ENCODE assay signal across 24 mouse cellular contexts in the genomic region with DNA sequence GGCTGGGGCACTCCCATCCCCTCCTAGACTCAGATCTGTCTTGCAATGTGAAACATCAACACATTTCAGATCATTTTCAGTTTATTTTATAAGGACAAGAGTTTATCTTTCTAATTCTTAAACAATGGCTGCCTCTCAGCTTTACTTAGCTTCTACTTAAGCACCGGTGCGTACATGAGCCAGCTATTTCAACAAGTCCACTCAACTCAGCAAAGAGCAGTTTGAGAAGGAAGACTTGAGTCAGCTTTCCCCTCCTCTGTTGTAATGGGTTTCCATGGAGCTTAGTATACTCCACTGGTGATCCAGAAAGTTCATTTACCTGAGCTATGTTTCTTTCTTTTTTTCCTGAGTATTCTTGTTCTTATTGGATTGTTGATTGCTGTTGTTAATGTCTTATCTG.
"Had no signal": no experiment of that assay in that cellular context is flagged by ENCODE, and none has a peak within 500 bp of the region (broad histone marks: within the 10 kb centered on the region; RNA-seq: fewer than 3 reads in every experiment).

No protein-coding gene starts in this region.

- H3K27me3 ChIP-seq: heart, embryonic 13.5 days; heart, embryonic 15.5 days; hindbrain, embryonic 13.5 days; hindbrain, embryonic 15.5 days; limb, embryonic 12.5 days had no signal

- H3K27ac ChIP-seq: gastrocnemius, adult 2 months; heart, adult 2 months; heart, embryonic 13.5 days; heart, embryonic 15.5 days; hindbrain, embryonic 13.5 days; hindbrain, embryonic 15.5 days; hindbrain, postnatal 0 days; layer of hippocampus, adult 2 months; left cerebral cortex, adult 2 months; limb, embryonic 10.5 days; limb, embryonic 12.5 days had no signal

- H3K36me3 ChIP-seq: heart, embryonic 13.5 days; heart, embryonic 15.5 days; hindbrain, embryonic 13.5 days; hindbrain, embryonic 15.5 days; limb, embryonic 10.5 days; limb, embryonic 12.5 days had no signal

- H3K4me3 ChIP-seq: gastrocnemius, adult 2 months; heart, adult 2 months; heart, embryonic 13.5 days; heart, embryonic 15.5 days; hindbrain, embryonic 13.5 days; hindbrain, embryonic 15.5 days; layer of hippocampus, adult 2 months; left cerebral cortex, adult 2 months; limb, embryonic 10.5 days; limb, embryonic 12.5 days had no signal

- H3K9me3 ChIP-seq: heart, embryonic 13.5 days; heart, embryonic 15.5 days; hindbrain, embryonic 13.5 days; hindbrain, embryonic 15.5 days; limb, embryonic 10.5 days; limb, embryonic 12.5 days had no signal

- ATAC-seq: hindbrain, postnatal 0 days; intestine, postnatal 0 days had no signal

- H3K4me1 ChIP-seq: limb, embryonic 12.5 days had no signal

- H3K4me2 ChIP-seq: heart, embryonic 11.5 days; heart, embryonic 13.5 days; heart, embryonic 15.5 days; hindbrain, embryonic 13.5 days; hindbrain, embryonic 15.5 days; limb, embryonic 12.5 days had no signal

- DNase-seq: gastrocnemius, adult 2 months; gastrocnemius, postnatal 10 days; gastrocnemius, postnatal 25 days; heart, adult 11 months; heart, adult 2 months; heart, postnatal 14 days; heart, postnatal 36 days; kidney, adult 18-20 months; kidney, adult 8-10 months; kidney, postnatal 10 days; kidney, postnatal 25 days; kidney, postnatal 4 days; liver had no signal

- H3K9ac ChIP-seq: heart, embryonic 13.5 days; heart, embryonic 15.5 days; hindbrain, embryonic 13.5 days; hindbrain, embryonic 15.5 days; limb, embryonic 12.5 days had no signal
